Mouse (Mus musculus) spleen, adult 2 months (tissue): ENCODE data around the gene Trub2.

Experiments used
- CTCF ChIP-seq: fragments of 200-500 bp; IDR thresholded peaks from 2 replicates; pipeline ENCODE4 v1.5.1; 2011; ENCODE audit warnings: mild to moderate bottlenecking, inconsistent platforms; ENCODE audit not compliant: insufficient read depth, insufficient read length, insufficient replicate concordance; ENCODE audit errors: extremely low read depth
- POLR2A ChIP-seq: fragments of 200-500 bp; IDR thresholded peaks from 2 replicates; pipeline ENCODE4 v1.6.1; 2011; ENCODE audit warnings: low read depth, low read length, inconsistent platforms

DNA sequence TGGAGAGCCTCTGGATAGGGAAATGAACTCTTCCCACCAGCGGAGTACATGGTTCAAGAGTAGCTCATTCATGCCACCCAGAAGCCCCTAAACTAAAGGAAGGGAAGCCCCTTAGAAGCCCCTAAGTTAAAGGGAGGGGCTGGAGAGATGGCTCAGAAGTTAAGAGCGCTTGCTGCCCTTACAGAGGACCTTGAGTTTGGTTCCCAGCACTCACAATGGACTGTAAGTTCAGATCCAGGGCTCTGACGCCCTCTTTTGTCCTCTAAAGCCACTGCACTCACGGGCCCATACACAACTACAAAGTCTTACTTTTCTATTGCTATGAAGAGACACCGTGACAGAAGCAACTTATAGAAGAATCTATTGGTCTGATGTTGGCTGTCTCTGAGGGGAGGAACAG is 35.9 kb downstream of the Trub2 start:
- TF ChIP-seq CTCF (no peak), POLR2A (no peak)
